Comparison of ENCODE assay signal across 11 mouse cellular contexts in genomic region chr2:164991111-164991510, GRCm38 (mm10).
"Had no signal": no experiment of that assay in that cellular context is flagged by ENCODE, and none has a peak within 500 bp of the region (broad histone marks: within the 10 kb centered on the region; RNA-seq: fewer than 3 reads in every experiment).

No protein-coding gene starts in this region.

- H3K27ac ChIP-seq: kidney, embryonic 15.5 days; liver, embryonic 13.5 days; stomach, embryonic 15.5 days had no signal

- H3K36me3 ChIP-seq: kidney, embryonic 15.5 days; liver, embryonic 13.5 days; stomach, embryonic 15.5 days had no signal

- H3K4me3 ChIP-seq: kidney, embryonic 15.5 days; liver, embryonic 13.5 days; stomach, embryonic 15.5 days had no signal

- DNase-seq: kidney, postnatal 10 days; liver, embryonic 13.5 days; lung, adult 2 months; lung, postnatal 14 days; right cerebral cortex, postnatal 25 days; spleen, adult 18-20 months; thymus, postnatal 25 days had no signal

- H3K4me2 ChIP-seq: kidney, embryonic 15.5 days; liver, embryonic 13.5 days; midbrain, embryonic 11.5 days; stomach, embryonic 15.5 days had no signal

- H3K9ac ChIP-seq: kidney, embryonic 15.5 days; liver, embryonic 13.5 days; stomach, embryonic 15.5 days had no signal

- H3K9me3 ChIP-seq: kidney, embryonic 15.5 days; liver, embryonic 13.5 days; stomach, embryonic 15.5 days had no signal

- H3K4me1 ChIP-seq: liver, embryonic 13.5 days; stomach, embryonic 15.5 days had no signal

- ATAC-seq: inflammation-experienced regulatory T-cells, adult 6 months had no signal
